Mouse (Mus musculus): ENCODE results near the gene Kdm4b. TPM values are rescaled to one million over a fixed set of nuclear protein-coding genes. Genes with fewer than 3 reads are reported as not detected.
A peak's percentile ranks its signal among the peaks of the same experiment; 100 is the strongest.

Gene Kdm4b
- polyA plus RNA-seq, 1 experiment = 20.0 TPM

- no peak overlapping the region for H3K27ac ChIP-seq (ENCODE audit: control insufficient read depth, insufficient read depth, low read depth, low read length)
- no peak overlapping the region for H3K4me3 ChIP-seq (ENCODE audit: control insufficient read depth, low read depth, low read length)
- TF ChIP-seq POLR2A (IDR thresholded peaks at IDR 0.05; ENCODE audit: control insufficient read depth, low read depth, low read length) (no peak), CTCF (IDR thresholded peaks at IDR 0.05; ENCODE audit: control insufficient read depth, insufficient read depth, insufficient replicate concordance, low read depth, low read length) (no peak)
- H3K36me3 ChIP-seq (ENCODE audit: control insufficient read depth, insufficient read depth, low read length) = peaks cover 5% of the 10 kb centered on the region
- H3K4me1 ChIP-seq (ENCODE audit: control insufficient read depth, insufficient read depth, low read length) = no peaks in the 10 kb centered on the region; the same call in 1 of the 2 replicates
- H3K27me3 ChIP-seq (ENCODE audit: control insufficient read depth, insufficient read depth, low read length) = no peaks in the 10 kb centered on the region
These were observed 88.9 kb downstream of the Kdm4b start for GRCm38 (mm10) chr17:56414785-56415184.

- no peaks in the 10 kb centered on the region for H3K27me3 ChIP-seq (ENCODE audit: control insufficient read depth, insufficient read depth, low read length)
- H3K27ac ChIP-seq (ENCODE audit: control insufficient read depth, insufficient read depth, low read depth, low read length) = no peak overlapping the region
- peaks cover 3% of the 10 kb centered on the region for H3K36me3 ChIP-seq (ENCODE audit: control insufficient read depth, insufficient read depth, low read length)
These were observed 92.4 kb downstream of the Kdm4b start for GRCm38 (mm10) chr17:56418304-56418703.

GRCm38 (mm10) chr17:56420022-56420421 lies 94.2 kb downstream of the Kdm4b start:
- no peak overlapping the region for H3K27ac ChIP-seq (ENCODE audit: control insufficient read depth, insufficient read depth, low read depth, low read length)
- H3K4me3 ChIP-seq (ENCODE audit: control insufficient read depth, low read depth, low read length) = no peak overlapping the region
- peaks cover 4% of the 10 kb centered on the region for H3K4me1 ChIP-seq (ENCODE audit: control insufficient read depth, insufficient read depth, low read length)
- TF ChIP-seq CTCF (IDR thresholded peaks at IDR 0.05; ENCODE audit: control insufficient read depth, insufficient read depth, insufficient replicate concordance, low read depth, low read length) (no peak), POLR2A (IDR thresholded peaks at IDR 0.05; ENCODE audit: control insufficient read depth, low read depth, low read length) (no peak)
- no peaks in the 10 kb centered on the region for H3K27me3 ChIP-seq (ENCODE audit: control insufficient read depth, insufficient read depth, low read length)
- H3K36me3 ChIP-seq (ENCODE audit: control insufficient read depth, insufficient read depth, low read length) = peaks cover 3% of the 10 kb centered on the region

More at GRCm38 (mm10) chr17:56418304-56418703, 92.4 kb downstream of the Kdm4b start:
- H3K4me3 ChIP-seq (ENCODE audit: control insufficient read depth, low read depth, low read length) = no peak overlapping the region
- TF ChIP-seq CTCF (IDR thresholded peaks at IDR 0.05; ENCODE audit: control insufficient read depth, insufficient read depth, insufficient replicate concordance, low read depth, low read length) (no peak), POLR2A (IDR thresholded peaks at IDR 0.05; ENCODE audit: control insufficient read depth, low read depth, low read length) (no peak)
- H3K4me1 ChIP-seq (ENCODE audit: control insufficient read depth, insufficient read depth, low read length) = no peaks in the 10 kb centered on the region

- Histone ChIP-seq H3K4me1 (ENCODE audit: control insufficient read depth, insufficient read depth, low read length) (peaks cover 18% of the 10 kb centered on the region), H3K27me3 (ENCODE audit: control insufficient read depth, insufficient read depth, low read length) (no peaks in the 10 kb centered on the region), H3K27ac (ENCODE audit: control insufficient read depth, insufficient read depth, low read depth, low read length) (peak overlapping the region; percentile 69), H3K4me3 (ENCODE audit: control insufficient read depth, low read depth, low read length) (peak overlapping the region; percentile 85), H3K36me3 (ENCODE audit: control insufficient read depth, insufficient read depth, low read length) (no peaks in the 10 kb centered on the region; the same call in none of the 2 replicates)
- TF ChIP-seq CTCF (IDR thresholded peaks at IDR 0.05; ENCODE audit: control insufficient read depth, insufficient read depth, insufficient replicate concordance, low read depth, low read length) = no peak
- no peak; the same call in 1 of the 2 replicates for TF ChIP-seq POLR2A (IDR thresholded peaks at IDR 0.05; ENCODE audit: control insufficient read depth, low read depth, low read length)
These were observed 99.1 kb downstream of the Kdm4b start for GRCm38 (mm10) chr17:56424726-56425583.

- Histone ChIP-seq H3K27ac (ENCODE audit: control insufficient read depth, insufficient read depth, low read depth, low read length) (peak overlapping the region; percentile 69), H3K36me3 (ENCODE audit: control insufficient read depth, insufficient read depth, low read length) (no peaks in the 10 kb centered on the region; the same call in none of the 2 replicates), H3K4me1 (ENCODE audit: control insufficient read depth, insufficient read depth, low read length) (peaks cover 18% of the 10 kb centered on the region), H3K4me3 (ENCODE audit: control insufficient read depth, low read depth, low read length) (peak overlapping the region; percentile 85), H3K27me3 (ENCODE audit: control insufficient read depth, insufficient read depth, low read length) (no peaks in the 10 kb centered on the region)
- TF ChIP-seq CTCF (IDR thresholded peaks at IDR 0.05; ENCODE audit: control insufficient read depth, insufficient read depth, insufficient replicate concordance, low read depth, low read length) (peak; percentile 59; the same call in 1 of the 2 replicates), POLR2A (IDR thresholded peaks at IDR 0.05; ENCODE audit: control insufficient read depth, low read depth, low read length) (peak; percentile 38; the same call in 1 of the 2 replicates)
These were observed 99.7 kb downstream of the Kdm4b start for GRCm38 (mm10) chr17:56425584-56425914.

GRCm38 (mm10) chr17:56425941-56426340 lies 100.1 kb downstream of the Kdm4b start:
- H3K27me3 ChIP-seq (ENCODE audit: control insufficient read depth, insufficient read depth, low read length) = no peaks in the 10 kb centered on the region
- TF ChIP-seq CTCF (IDR thresholded peaks at IDR 0.05; ENCODE audit: control insufficient read depth, insufficient read depth, insufficient replicate concordance, low read depth, low read length) (no peak), POLR2A (IDR thresholded peaks at IDR 0.05; ENCODE audit: control insufficient read depth, low read depth, low read length) (no peak)
- H3K4me3 ChIP-seq (ENCODE audit: control insufficient read depth, low read depth, low read length) = peak overlapping the region; percentile 85
- H3K36me3 ChIP-seq (ENCODE audit: control insufficient read depth, insufficient read depth, low read length) = no peaks in the 10 kb centered on the region; the same call in none of the 2 replicates
- H3K4me1 ChIP-seq (ENCODE audit: control insufficient read depth, insufficient read depth, low read length) = peaks cover 18% of the 10 kb centered on the region
- peak overlapping the region; percentile 3 for H3K27ac ChIP-seq (ENCODE audit: control insufficient read depth, insufficient read depth, low read depth, low read length)

- Histone ChIP-seq H3K4me3 (ENCODE audit: control insufficient read depth, low read depth, low read length) (no peak overlapping the region), H3K27ac (ENCODE audit: control insufficient read depth, insufficient read depth, low read depth, low read length) (no peak overlapping the region), H3K27me3 (ENCODE audit: control insufficient read depth, insufficient read depth, low read length) (no peaks in the 10 kb centered on the region), H3K4me1 (ENCODE audit: control insufficient read depth, insufficient read depth, low read length) (peaks cover 18% of the 10 kb centered on the region), H3K36me3 (ENCODE audit: control insufficient read depth, insufficient read depth, low read length) (no peaks in the 10 kb centered on the region)
- TF ChIP-seq CTCF (IDR thresholded peaks at IDR 0.05; ENCODE audit: control insufficient read depth, insufficient read depth, insufficient replicate concordance, low read depth, low read length) = no peak
- no peak for TF ChIP-seq POLR2A (IDR thresholded peaks at IDR 0.05; ENCODE audit: control insufficient read depth, low read depth, low read length)
These were observed 102.0 kb downstream of the Kdm4b start for GRCm38 (mm10) chr17:56427857-56428256.
